Mouse (Mus musculus) mesoderm, embryonic 11.5 days (tissue): ENCODE data around the gene Galk2.

Source experiments
- DNase-seq: peaks from one replicate; pipeline ENCODE4 v3.0.0-alpha.2; 2012; ENCODE audit warnings: low read depth, low spot score

Galk2 gene

DNA sequence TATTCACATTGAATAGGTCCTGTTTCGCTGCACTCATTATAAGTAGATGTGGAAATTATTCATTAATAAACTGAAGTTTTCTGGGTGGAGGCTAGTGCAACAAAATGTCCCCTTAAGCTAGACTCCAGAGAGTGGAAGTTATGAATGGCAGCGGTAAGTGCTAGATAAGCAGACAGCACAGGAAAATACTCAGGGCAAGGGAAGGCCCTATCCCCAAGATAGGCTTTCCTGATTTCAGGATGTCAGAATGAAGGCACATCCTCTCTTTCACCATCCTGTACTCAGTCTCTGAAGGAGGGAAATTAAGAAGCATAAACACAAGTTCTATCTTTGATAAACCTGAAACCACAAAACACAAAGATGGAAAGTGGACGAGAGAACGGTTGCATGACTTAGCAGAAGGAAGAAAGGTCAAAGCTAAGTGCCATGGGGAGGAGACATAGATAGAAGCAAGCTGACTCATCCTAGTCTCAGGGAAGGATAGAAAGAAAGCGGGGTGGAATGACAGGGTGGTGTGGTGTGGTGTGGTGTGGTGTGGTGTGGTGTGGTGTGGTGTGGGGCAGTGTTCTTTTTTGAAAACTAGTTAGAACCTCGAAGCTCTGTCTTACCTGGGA lies 42.0 kb downstream of the Galk2 start:
- DNase-seq = no peak

DNA sequence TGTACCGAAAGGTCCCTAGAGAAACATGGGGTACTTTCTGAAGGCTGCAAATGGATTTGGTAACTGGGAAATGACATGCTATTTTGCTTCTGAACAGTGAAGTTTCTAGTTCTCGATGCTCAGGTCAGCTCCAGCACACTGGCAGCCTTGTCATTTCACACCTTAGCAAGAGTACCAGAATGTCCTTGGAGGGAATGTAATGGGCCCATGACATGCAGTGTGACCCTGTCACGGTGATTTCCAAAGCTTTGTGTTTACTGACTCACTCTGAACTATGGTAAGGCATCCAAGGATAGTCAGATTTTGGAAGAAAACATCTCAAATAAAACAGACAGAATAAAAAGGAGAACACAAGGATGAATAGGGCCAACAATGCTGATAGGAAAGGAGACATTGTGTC lies 42.5 kb downstream of the Galk2 start:
- DNase-seq = no peak

DNA sequence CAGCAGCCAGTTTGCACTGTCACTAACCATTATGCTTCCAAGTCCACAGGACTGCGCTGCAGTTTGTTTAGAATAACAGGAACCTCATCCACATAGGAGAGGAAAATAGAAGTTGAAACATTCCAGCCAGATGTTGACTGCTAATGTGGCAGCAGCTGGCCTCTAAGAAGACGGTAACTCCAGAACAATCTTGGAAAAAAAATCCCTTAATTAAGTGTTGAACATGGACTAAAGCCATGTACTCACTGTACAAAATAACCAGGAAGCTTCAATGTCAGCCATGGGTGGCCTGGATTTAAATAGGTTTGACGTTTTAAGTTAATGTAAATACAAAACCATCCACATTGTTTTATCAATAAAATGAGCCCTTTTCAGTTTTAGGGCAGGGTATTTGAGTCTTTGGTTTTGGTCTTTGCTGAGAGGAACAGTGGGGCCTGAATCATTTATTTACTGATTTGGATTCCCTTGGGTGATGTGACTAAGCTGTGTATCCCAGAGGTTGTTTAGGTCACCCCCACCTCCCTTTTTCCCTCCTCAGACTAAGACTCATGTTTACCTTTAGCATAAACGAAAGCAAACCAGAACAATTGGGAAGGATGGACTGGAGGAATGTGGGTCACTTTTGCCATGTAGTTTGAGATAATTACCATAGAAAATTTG lies 47.6 kb downstream of the Galk2 start:
- no peak for DNase-seq

DNA sequence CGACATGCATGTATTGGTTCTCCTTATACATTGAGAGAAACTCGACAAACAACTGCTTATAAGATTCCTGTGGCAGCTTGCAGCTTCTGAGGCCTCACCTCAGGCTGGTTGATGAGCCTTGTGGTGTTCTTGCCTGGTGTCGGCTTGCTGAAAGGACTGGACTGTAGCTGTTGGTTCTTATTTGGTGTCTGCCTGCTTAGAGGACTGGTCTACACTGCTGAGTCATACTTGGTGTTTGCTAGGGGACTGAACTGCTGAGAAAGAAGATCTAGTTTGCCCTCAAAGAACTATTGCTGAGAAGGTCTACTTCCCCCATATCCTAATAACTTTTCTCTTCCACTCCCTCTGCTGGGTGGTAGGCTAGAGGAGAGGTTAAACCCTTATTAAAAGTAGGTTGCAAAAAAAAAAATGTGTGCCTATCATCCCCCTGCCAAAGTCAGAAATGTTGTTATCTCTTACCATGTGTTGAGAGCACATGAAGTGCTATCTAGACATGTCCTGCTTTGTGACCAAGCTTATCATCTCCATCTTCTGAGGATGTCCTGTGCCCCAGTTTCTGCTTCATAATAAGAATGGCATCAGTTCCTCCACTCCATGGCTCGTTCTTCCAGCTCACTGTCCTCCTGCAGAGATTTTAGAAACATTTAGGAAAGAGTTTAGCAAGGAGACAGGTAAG lies 48.8 kb downstream of the Galk2 start:
- DNase-seq = no peak

DNA sequence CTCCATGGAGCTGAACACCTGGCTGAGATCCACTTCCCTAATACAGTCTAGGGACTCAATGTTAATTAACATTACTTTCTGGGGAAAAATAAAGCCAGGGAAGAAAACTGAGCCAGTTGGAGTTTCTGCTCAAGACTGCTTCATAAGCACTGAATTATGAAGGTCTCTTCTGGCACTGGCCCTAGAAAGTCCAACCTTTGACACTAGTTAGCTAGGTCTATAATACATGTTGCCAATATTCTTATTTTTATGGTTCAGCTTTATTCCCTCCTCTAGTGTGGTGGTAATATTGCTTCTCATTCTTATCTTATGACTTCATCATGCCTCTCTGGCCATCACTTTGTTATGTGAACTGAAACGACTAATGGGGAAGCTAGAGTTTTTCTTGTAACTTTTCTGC lies 55.3 kb downstream of the Galk2 start:
- DNase-seq = no peak

DNA sequence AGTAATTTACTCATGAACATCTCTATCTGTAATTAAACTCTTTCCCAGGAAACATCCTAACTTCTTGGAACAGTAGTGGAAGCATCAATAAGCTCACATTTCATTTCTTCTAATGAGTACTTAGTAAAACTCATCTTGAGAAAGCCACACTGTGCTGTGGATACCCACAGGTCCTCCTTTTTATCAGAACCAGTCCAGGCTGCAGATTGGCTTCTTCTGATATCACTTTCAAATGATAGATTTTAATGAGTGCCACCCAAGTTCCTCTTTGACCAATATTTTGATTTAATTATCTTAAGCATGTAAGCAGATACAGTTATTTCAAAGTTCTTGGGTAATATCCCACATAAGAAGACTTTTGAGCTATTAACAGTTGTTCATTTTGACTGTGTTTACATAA lies 55.8 kb downstream of the Galk2 start:
- DNase-seq = no peak

DNA sequence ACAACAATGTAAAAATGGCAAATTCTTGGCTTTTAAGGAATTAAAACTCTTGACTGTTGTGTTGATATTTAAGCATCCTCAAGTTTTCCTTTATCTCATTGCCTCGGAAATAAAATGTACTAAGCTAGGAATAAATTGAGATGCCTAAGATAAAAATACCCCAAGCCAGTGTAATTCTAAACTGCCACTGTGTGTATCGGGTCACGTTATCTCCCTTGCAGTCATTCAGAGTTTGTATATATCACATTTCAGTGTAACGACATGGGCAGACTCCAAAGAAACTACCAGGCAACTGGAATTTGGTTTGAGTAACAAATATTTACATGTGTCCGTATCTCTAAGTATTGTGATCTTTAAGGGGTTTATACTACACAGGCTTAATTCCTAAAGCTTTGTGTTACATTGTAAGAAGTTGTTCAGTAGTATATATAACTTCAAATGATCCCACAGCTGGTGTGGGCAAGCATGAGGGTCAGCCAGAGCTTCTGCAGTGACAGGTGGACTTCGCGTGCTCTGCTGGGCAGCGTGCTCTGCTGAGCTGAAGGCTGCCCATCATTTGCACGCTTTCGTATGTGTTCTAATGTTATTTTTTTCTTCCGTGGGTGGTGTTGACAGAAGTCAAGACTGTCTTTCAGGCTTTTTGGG lies 57.9 kb downstream of the Galk2 start:
- DNase-seq = no peak

DNA sequence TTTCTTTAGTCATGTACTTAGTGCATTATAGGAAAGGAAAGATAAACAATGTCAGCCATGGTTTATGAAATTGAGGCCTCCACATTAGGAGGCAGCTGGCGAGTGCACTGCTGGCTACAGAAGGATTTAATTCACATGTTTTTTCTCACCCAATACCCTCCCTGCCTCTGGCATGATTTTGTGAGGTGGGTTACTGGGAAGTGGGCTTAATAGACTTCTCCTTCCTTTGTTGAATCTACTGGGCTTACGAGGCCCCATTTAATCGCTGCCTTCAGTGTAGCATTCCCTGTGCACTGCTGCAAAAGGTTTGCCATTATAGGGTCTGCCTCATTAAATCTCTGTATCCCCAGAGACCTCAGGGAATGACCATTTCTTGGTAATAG lies 58.4 kb downstream of the Galk2 start:
- DNase-seq = no peak

DNA sequence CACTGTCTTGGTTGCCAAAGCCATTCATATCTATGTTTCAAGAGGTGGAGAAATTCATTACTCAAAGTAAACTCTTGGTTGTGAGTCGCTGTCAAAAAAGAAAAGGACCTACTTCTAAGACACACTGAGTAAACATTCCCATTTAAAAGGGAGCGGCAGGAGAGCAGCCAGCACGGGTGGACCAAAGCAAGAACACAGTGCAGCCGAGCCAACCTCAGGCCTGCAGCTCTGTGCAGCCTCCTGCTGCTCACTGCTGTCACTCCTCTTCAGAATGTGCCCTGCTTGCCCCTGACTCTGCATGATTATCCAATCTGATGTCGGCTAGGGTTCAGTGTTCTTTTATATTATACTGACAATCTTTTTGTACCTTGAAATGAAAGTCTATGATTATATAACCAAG lies 62.4 kb downstream of the Galk2 start:
- DNase-seq = no peak

DNA sequence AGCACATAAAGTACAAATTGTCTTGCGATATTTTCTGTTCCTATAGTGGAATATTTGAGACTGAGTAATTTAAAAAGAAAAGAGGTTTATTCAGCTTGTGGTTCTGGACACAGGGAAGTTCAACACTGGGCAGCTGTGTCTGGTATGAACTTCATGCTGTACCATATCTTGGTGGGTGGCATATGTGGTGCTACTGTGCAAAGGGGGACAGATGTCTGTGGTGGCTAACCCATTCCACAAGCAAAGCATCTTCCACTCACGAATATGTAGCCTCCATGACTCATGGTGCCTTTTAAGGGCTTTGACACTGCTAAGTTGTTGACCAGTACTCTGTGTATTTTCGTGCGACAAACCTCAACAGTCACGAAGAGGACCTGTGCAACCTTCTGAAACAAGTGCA lies 63.2 kb downstream of the Galk2 start:
- DNase-seq = no peak

DNA sequence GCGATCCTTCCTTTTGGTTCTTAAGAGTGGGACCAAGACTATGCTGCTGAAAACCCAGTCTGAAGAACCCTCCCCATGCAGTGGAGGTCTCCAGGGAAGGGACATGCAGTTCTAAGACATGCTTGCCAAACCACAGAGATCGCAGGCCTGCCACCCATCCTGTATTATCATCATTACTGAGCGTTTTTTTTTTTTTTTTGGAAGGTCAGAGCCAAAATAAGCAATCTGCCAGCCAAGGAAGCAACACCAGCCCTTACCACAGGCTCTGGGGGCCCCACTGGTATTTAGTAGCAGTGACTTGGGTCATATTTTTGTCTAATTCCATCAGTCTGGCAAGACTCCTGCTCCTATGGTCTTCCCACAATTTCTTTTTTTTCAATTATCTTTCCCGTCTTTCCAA lies 64.0 kb downstream of the Galk2 start:
- DNase-seq = no peak

DNA sequence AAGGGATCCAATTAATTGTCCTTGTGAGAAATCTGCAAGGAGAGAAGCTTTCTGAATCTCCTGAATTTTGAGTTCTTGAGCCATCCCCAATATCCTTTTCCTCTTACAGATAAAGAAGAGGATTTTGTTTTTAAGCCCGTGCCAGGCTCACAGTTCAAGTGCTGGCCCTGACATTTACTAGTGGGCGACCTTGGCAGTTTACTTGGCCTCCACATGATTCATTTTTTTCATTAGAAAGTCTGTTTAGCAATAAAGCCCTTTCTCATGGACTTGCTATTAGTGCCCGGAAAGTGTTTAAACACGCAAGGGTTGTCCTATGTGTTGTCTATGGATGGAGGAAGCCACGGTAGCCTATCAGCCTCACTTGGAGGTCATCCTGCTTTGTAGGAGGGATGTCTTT lies 64.4 kb downstream of the Galk2 start:
- no peak for DNase-seq

DNA sequence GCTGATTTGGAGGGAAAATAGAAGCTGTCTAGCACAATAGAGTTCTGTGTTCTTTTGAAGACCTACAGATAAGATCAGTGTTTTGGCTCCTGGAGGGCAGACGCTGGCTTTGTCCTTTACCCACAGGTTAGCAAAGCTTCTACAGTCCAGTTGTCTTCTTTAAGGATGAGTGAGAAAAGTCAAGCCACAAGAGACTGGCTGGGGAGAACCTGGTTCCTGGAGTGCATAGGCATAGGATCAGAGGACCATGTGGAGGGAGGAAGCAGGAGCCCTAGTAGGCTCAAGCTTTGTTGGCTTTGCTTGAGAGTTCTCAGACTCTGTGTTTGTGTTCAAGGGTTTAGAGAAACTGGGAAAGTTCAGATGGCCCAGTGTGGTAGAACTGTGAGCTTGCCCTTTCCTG lies 65.6 kb downstream of the Galk2 start:
- no peak for DNase-seq

DNA sequence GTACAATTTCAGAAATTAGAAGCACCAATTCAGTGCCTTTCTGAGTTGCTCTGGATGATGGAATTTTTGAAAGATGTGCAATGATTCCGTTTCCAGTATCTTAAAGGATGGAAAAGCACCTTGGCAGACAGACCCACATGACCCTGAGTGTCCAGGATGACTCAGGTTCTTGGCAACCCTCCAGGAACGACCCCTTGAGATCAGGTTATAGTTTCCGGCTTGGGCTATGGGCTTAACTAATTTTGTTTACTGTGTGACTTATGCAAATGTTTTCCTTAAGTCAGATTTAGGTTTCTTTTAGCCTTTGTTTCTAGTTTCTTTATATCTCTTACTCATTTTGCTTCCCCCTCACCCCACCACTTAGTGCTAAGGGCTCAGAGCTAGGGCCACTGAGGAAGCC lies 66.2 kb downstream of the Galk2 start:
- no peak for DNase-seq

DNA sequence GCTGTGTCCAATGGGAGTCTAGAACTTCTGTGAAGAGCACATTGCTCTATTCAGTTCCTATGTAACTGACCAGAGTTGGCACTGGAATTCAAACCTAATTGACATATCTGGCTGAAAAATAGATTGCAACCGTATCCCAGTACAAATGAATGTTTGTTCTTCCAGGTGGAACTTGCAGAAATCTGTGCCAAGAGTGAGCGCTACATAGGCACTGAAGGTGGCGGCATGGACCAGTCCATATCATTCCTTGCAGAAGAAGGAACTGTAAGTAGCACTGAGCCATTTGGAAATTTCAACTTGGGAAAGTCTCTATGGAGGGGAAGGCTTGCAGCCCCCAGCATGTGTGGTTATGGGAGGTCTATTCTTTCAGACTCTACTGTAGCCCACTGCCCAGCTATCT lies 70.5 kb downstream of the Galk2 start:
- no peak for DNase-seq

DNA sequence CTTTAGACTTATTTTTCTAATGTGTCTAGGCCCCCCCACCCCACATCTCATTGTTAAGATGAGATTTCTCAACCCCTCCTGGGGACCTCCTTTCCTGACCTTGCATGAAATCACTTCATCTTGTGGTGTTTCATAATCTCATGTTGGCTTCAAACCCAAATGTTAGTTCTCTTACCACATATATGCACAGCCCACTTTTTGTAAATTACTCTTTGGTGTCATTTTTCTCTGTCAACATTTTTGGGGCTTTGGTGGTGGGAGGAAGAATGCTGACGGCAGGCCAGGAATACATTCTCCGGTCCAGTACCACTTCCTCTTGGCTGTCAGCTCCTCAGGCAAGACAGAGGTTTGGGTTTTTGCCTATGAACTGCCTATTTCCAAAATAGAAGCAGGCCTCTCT lies 71.0 kb downstream of the Galk2 start:
- no peak for DNase-seq

DNA sequence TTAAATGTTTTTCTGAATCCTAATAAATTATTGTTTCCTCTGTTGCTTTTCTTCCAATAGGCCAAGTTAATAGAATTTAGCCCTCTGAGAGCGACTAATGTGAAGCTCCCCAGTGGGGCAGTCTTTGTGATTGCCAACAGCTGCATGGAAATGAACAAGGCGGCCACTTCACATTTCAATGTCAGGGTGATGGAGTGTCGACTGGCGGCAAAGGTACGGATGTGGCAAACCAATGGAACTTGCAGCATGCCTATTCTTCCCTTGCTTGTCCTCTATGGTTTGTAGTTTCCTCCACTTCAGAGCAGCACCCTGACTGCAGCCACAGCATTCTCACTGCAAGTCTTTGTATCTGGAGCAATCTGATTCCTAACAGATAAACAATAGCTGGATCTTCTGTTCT lies 72.3 kb downstream of the Galk2 start:
- peak; percentile 18 for DNase-seq

DNA sequence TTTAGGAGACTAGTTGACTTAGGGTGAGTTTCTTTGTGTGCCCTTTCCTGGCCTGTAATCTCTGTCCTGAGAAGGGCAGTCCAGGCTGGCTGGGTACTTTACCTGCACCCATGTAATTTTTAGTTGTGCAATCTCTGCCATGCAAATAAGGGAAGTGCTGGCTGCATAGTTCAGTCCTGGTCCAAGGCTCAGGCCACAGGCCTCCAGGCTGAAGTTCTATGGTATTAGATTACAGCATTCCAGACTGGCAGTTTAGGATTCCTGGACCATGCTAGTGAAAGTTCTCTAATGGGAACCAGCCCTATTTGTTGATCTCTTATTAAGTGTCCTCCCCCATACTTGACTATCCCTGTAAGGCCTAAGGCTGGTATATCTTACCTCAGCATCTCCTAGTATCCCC lies 73.8 kb downstream of the Galk2 start:
- DNase-seq = peak; percentile 23

DNA sequence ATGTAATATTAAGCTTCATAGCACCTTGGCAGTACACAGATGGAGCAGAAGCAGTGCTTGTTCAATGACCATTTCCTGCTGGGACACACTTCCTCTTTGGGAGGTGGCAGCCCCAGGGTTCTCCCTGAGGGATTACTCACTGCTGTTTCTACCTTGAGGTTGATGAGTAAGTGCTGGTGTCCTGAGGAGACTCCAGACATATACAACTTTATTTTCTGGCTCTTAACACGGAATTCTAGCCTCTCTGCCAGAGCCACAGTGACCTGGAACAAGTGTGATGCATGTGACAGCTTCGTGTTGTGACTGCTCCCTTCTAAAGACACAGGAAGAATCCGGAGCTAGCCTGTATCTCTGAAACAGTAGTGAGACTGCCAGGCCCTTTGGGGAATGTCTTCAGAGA lies 75.1 kb downstream of the Galk2 start:
- no peak for DNase-seq

DNA sequence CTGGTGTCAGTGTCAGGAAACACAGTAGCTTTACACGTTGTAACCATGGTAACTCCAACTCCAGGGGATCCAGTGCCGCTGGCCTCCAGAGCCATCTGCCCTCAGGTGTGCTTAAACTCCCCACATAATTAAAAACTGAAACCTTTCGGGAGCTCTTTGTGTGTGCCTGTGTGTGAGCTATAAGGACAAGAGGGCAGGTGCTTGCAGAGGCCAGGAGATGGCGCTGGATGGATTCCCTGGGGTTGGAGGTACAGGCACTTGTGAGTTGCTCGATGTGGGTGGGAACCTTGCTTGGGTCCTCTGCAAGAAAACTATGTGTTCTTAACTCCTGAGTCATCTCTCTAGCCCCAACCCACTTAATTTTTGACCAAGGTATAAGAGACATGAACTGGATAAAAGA lies 77.5 kb downstream of the Galk2 start:
- DNase-seq = no peak

DNA sequence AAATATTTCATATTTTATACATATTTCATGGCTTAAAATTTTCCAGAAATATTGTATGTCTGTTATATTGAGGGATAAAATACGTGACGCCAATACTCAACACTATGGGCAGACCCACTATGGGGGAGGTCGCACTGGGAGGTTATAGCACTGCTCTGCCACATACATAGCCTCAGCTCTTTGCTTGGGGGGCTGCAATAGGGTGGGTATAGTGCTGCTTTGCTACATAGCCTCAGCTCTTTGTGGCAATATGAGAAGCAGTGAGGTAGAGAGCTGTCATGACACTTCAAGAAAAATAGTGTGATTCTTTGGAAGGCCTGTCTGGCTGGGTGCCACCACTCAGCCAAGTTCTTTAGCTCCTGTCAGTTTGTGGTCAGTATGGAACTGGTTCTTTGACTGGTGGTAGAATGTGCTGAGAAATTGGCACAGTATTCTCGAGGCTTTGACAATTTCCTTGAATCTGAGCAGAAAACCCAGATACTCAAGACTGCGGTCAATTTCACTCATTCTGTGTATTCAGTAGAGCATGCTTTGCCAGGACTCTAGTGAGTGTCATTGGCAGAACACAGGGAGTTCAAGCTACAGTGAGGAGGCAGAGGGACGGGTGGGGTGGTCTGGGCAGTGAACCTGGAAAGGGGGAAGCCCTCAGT lies 80.2 kb downstream of the Galk2 start:
- no peak for DNase-seq

DNA sequence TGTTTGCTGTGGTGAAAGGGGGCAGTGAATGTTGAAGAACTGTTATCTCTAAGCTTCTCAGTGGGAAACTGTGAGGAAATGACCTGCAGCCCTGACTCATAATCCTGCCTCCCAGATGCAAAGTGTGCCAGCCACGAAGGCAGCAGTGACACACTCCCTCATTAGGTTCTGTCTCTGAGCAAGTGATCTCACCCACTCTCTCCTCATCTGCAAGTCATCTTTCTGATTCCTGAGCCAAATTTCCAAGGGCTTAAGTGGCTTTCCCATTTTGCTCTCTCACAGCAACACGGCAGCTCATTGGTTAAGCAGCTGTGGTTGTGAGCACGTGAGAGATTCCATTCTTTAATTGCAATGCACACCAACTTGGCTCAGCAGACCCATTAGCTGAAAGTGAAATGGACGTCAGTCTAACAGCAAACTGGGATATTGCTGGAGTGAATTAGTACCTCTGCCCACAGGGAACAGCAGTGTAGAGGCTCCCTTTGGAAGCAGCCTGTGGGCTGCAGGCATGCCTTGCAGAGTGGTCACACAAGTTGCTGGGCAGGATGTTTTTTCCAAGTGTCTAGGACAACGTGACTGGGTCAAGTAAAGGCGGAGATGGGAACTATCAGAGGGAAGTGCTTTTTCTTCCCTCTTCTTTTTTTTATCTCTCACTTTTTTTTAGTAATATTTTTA lies 82.3 kb downstream of the Galk2 start:
- no peak for DNase-seq
